Mouse (Mus musculus) adrenal gland, adult 8-10 months (tissue): ENCODE measurements at regions not wholly inside any gene's neighbourhood (a gene's known extent, or its start where the extent isn't known, plus 50 kb on each side); places are given as distances from the start of the nearest gene placed in this dataset.

Experiments used
- DNase-seq: peaks from one replicate; pipeline ENCODE4 v3.0.0; 2022

- DNase-seq: no peak
Observed at GRCm38 (mm10) chr11:21478191-21478590, 93.8 kb upstream of the Wdpcp start.

DNA sequence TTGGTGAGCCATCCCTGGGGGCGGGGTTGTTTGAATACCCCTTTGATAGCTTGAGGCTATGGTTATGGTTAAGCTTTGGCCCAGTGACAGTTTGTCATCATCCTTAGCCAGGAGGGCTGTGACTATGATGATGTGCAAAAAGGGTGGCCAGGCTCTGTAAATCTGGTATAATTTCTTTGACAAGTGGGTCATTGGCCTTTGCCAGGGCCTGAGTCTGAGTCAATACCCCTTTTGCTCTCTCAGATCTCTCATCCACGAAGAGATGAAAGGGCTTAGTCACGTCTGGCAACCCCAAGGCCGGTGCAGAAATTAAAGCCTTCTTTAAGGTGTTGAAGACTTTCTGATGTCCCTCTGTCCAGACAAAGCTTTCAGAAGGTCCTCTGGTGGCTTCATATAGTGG, 99.7 kb upstream of the Ugp2 start:
- peak; percentile 6 for DNase-seq

DNA sequence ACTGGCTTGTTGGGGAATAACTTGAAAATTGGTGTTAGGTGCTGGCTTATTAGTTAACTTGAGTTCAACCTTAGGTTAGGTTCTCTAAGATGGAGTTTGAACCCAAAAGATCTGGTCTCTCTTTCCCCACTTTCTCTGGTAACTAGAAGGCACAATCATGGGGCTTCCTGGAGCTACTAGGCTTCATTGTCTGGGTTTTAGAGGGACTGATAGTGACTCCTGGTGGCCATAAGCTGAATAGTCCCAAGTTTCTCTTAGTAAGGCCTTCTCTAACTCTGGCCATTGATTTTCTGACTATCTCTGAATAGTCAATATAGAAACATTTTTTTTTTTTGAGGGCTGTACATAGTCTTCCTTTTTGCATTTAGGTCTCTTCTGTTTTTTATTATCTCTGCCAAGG, 97.5 kb upstream of the Ugp2 start:
- DNase-seq: no peak

- no peak for DNase-seq
Observed at GRCm38 (mm10) chr11:21460011-21460410, 89.0 kb upstream of the Ugp2 start.

DNA sequence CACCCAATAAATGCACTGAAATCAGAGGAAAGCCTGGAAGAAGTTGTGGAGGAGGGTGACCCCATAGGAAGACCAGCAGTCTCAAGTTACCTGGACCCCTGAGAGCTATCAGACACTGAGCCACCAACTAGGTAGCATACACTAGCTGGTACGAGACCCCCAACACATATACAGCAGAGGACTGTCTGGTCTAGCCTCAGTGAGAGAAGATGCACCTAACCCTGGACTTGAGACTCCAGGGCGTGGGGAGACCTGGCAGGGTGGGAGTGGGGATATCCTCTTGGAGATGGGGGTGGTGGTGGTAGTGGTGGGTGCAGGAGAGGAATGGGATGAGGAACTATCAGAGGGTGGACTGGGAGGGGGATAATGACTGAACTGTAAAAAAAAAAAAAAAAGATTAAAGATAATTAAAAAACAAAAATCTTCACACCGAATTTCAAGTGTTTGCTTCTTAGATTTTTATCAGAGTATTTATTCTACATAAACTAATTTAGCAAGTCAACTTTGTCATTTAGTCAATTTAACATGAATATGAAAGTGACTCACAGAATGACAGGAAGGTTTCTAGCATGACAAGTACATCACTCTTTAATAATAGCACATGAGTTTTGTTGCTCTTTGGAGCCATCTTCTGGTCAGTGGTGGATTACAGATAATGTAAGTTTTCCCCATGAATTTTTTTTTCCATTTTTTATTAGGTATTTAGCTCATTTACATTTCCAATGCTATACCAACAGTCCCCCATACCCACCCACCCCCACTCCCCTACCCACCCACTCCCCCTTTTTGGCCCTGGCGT, 82.5 kb upstream of the Ugp2 start:
- no peak for DNase-seq

DNA sequence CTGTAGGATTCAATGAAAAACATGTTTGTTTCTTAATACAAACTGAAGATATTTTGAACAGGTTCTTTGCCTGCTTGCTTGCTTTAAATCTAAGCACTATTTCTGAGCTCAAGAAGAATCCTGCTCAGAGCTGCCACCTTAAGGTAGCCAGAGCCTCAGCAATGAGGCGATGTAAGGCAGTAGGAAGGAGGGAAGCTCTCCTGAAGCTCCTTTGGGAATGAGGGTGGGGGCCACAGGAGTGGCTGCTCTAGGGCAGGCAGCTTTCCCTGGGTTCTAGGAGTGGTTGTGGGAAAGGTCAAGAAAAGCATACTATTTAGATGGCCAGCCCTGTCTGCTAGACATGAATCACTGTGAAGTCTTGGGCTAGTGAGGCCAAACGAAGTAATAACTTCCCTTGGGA, 62.7 kb upstream of the Ugp2 start:
- no peak for DNase-seq

DNA sequence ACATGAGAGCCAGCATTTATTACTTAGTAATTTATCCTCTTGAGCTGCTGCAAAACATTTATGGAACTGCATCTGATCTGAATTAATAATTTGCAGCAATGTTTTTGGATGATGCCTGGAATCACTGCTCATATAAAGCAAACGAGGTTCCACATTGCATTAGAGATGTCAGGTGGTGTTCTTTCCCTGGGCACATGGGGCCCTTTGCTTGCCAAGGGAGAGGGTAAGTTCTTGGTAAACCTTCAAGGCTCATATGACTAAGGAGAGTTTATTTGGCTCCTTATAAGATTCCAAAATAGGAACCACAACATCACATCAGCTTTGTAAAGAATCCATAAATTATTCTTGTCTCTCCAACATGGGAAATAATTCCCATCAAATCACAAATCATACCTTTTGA, 59.0 kb upstream of the Ugp2 start:
- no peak for DNase-seq

- DNase-seq: peak; percentile 42
Observed at GRCm38 (mm10) chr11:21428749-21429148, 57.7 kb upstream of the Ugp2 start.

DNA sequence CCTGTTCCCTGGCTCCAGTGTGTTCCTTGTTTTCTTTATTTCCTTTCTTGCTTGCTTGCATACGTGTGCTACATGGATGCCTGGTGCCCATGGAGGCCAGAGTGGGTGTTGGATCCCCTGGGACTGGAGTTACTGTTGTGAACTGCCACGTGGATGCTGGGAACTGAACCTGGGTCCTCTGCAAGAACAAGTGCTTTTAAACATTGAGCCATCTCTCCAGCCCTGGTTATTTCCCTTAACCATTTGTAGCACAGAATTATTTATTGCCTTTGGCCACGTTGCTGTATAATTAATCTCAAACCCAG, 57.0 kb upstream of the Ugp2 start:
- no peak for DNase-seq

DNA sequence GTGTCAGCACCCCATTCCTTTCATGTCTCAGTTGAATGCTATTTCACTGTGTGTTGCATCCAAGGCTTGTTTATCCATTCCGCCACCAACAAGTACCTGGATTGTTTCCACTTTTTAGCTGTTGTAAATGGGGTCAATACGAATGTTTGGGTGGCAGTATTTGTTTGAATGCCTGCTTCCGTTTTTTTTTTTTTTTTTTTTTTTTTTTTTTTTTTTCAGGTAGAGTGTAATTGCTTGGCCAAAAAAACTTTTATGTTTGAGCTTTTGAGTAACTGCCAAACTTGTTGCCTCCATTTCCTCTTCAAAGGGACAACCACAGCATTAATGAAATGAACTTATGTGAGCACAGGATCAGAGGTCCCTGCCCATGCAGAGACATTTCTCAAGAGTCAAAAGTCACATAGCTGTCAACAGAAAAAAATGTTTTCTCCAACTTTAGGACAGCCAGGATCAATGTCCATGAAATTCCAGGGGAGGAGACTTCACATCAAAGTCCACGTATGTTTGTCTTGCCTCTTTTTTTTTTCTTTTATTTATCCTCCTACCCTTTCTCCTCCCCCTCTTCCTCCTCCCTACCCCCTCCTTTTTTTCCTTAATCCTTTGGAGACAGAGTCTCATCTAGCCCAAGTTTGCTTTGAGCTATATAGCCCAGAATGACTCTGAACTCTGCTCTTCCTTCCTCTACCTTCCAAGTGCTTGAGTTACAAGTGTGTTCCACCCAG, 56.5 kb upstream of the Ugp2 start:
- no peak for DNase-seq

DNA sequence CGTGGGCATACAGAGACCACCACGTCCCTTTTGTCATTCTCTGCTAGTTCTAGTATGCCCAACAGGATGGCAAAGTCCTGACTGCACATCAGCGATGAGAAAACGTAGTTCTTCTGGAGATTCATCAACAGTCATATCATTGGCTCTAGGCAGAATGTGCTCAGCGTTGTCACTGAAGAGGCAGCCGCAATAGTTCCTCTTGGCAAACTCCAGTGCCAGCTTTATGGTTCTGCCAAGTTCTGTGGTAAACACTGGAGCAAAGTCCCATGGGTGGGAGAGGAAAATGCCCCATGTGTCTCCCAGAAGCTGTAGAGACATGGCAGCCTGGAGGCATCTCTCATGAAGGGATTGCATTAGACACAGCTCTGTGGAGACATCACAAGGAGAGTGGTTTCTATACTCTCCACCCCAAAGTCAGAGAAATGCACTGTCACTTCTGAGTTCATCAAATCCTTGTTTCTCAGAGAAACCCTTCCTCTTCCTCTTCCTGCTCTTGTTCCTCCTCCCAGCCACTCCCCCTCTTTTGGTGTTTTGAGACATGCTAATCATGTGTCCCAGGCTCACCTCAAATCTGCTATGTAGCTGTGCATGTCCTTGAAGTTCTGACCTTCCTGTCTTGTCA, 54.6 kb upstream of the Ugp2 start:
- no peak for DNase-seq

GRCm38 (mm10) chr11:21424345-21424744, 53.3 kb upstream of the Ugp2 start:
- no peak for DNase-seq

- no peak for DNase-seq
Observed at GRCm38 (mm10) chr11:21422281-21422878, 51.4 kb upstream of the Ugp2 start.
